Mouse (Mus musculus): ENCODE measurements around the gene Cd68. TPM values are rescaled to one million over a fixed set of nuclear protein-coding genes. Genes with fewer than 3 reads are reported as not detected.
"Not testable (repeated sequence)": the region's sequence is repeated elsewhere in the genome, so short reads cannot be mapped to it uniquely, and the experiment has no call there.

Gene Cd68
- polyA plus RNA-seq, 1 experiment from 2014 or later: 5.5 TPM

DNA sequence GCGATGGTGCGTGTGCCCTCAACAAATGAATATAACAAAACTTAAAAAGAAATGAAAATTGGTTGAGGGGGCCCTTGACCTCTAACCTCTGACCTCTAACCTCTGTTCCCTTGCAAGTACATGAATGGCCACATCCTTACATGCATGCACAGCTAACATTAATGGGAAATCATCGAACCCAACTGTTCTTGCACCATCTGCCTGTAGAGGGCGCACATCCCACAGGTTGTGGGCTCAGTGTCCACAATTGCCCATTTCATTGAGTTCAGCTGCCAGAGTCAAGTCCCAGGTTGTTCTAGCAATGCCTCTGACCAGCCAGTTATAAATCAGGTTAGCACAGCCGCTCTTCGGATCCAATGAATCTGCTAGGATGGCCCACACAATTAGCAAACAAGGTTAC lies 37.7 kb downstream of the Cd68 start:
- WGBS: 35% methylated on average over 6 of the region's 6 CpGs

DNA sequence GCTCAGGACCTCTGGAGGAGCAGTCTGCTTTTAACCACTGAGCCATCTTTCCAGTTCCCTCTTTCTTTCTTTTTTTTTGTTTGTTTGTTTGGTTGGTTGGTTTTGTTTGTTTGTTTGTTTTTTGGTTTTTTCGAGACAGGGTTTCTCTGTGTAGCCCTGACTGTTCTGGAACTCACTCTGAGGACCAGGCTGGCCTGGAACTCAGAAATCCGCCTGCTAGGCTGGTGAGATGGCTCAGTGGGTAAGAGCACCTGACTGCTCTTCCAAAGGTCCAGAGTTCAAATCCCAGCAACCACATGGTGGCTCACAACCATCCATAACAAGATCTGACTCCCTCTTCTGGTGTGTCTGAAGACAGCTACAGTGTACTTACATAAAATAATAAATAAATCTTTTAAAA lies 41.6 kb downstream of the Cd68 start:
- not testable (repeated sequence) for DNase-seq (ENCODE audit: extremely low spot score, low spot score); H3K36me3 ChIP-seq (replicated peaks); H3K27me3 ChIP-seq (ENCODE audit: poor library complexity, severe bottlenecking); H3K9me3 ChIP-seq; H3K27ac ChIP-seq; H3K4me3 ChIP-seq
- 87% methylated on average over 2 of the region's 2 CpGs for WGBS
- H3K4me1 ChIP-seq: peaks cover 23% of the 10 kb centered on the region

More for the DNA sequence above, 37.7 kb downstream of the Cd68 start:
- peak; percentile 79 for DNase-seq (ENCODE audit: extremely low spot score, low spot score)
- Histone ChIP-seq H3K9me3 (no peaks in the 10 kb centered on the region), H3K4me3 (no peak overlapping the region), H3K27ac (no peak overlapping the region), H3K4me1 (peaks cover 10% of the 10 kb centered on the region), H3K36me3 (replicated peaks) (0 out of 2 replicates have a peak, but pooled peaks cover under 1% of the 10 kb centered on the region), H3K27me3 (ENCODE audit: poor library complexity, severe bottlenecking) (no peaks in the 10 kb centered on the region)

DNA sequence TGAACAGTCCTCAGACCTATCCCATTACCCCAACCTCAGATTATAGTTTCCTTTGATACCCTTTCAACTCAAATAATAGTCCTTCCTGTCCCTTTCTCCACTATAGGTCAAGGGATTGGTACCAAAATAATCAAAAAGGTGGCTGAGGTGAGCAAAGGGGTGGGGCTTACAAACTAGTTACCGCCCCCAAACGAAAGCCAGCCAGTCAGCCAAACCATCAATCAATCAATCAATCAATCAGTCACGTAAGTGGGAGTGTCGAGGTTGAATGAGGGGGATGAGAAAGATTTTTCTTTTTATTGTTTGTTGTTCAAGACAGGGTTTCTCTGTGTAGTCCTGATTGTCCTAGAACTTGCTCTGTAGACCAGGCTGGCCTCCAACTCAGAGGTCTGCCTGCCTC lies 42.9 kb downstream of the Cd68 start:
- no peak for DNase-seq (ENCODE audit: extremely low spot score, low spot score)
- Histone ChIP-seq H3K4me3 (peak overlapping the region; percentile 59), H3K27me3 (ENCODE audit: poor library complexity, severe bottlenecking) (0 out of 2 replicates have a peak, but pooled peaks cover 1% of the 10 kb centered on the region), H3K36me3 (replicated peaks) (0 out of 2 replicates have a peak, but pooled peaks cover 2% of the 10 kb centered on the region), H3K27ac (peak overlapping the region; percentile 93; the same call in 1 of the 2 replicates), H3K9me3 (no peaks in the 10 kb centered on the region), H3K4me1 (peaks cover 27% of the 10 kb centered on the region)
- WGBS: 75% methylated on average over 4 of the region's 4 CpGs

DNA sequence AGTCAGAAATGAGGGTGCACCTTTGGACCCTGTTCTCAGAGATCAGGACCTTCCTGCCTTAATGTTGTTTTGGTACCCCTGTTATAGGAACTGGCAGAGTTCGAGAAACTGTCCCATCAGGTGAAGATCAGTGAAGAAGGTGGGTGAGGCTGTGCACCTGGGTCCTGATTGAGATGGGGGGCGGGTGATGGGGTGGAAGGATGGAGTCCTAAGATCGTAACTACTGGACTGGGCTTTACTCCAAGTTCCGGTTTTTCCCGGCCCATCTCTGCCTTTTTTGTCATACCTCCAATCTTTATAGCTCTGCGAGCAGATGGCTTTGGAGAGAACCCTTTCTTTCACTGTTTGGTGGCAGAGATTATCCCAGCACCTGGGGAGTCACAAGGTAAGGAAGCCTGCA lies 43.5 kb downstream of the Cd68 start:
- H3K27me3 ChIP-seq (ENCODE audit: poor library complexity, severe bottlenecking): peaks cover 7% of the 10 kb centered on the region; the same call in 1 of the 2 replicates
- H3K36me3 ChIP-seq (replicated peaks): 0 out of 2 replicates have a peak, but pooled peaks cover 2% of the 10 kb centered on the region
- no peak for DNase-seq (ENCODE audit: extremely low spot score, low spot score)
- peaks cover 33% of the 10 kb centered on the region for H3K4me1 ChIP-seq
- H3K27ac ChIP-seq: peak overlapping the region; percentile 93
- WGBS: 59% methylated on average over 6 of the region's 6 CpGs
- peak overlapping the region; percentile 59 for H3K4me3 ChIP-seq
- H3K9me3 ChIP-seq: no peaks in the 10 kb centered on the region

DNA sequence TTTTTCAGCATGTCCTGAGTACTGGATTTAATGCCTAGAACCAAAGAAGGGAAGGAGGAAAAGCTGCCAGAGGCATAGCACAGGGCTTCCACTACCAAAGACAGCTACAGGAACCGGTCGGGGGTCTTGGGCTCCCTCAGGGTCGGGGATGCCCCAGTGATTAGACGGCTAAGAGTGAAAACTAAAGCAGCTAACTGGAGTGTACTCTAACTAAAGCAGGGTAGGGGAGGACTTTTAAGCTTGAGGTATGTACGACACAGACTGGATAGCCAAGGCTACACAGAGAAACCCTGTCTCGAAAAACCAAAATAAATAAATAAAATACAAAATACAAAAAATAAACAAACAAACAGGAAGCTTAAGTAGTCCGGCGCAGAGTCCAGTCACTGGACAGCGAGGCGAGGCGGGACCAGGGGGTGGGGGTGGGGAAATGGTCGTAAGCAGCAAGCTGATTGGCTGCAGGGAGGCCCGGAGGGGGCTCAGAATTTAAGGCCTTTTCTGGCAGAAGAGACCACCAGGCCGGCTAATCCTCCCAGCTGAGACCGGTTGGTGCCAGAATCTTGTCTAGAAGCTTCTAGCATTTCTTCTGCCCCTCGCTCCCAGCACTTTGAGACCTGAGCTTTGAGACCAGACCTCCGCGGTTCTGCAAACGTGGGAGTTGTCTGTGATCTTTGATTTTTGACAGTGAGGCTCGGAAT lies 44.2 kb downstream of the Cd68 start, which contains the start of gene Sat2:
Sat2 (plus strand) TSS at position 454 of the 698 bp plus-strand sequence.
- H3K27me3 ChIP-seq (ENCODE audit: poor library complexity, severe bottlenecking): peaks cover 14% of the 10 kb centered on the region
- peak within 1 kb of the TSS; percentile 59 for H3K4me3 ChIP-seq
- H3K9me3 ChIP-seq: no peaks in the 10 kb centered on the region
- H3K4me1 ChIP-seq: peaks cover 34% of the 10 kb centered on the region
- H3K27ac ChIP-seq: peak within 1 kb of the TSS; percentile 93
- H3K36me3 ChIP-seq (replicated peaks): 0 out of 2 replicates have a peak, but pooled peaks cover 2% of the 10 kb centered on the region
- peak; percentile 86 for DNase-seq (ENCODE audit: extremely low spot score, low spot score)
- under 1% methylated on average over 20 of the region's 20 CpGs for WGBS

DNA sequence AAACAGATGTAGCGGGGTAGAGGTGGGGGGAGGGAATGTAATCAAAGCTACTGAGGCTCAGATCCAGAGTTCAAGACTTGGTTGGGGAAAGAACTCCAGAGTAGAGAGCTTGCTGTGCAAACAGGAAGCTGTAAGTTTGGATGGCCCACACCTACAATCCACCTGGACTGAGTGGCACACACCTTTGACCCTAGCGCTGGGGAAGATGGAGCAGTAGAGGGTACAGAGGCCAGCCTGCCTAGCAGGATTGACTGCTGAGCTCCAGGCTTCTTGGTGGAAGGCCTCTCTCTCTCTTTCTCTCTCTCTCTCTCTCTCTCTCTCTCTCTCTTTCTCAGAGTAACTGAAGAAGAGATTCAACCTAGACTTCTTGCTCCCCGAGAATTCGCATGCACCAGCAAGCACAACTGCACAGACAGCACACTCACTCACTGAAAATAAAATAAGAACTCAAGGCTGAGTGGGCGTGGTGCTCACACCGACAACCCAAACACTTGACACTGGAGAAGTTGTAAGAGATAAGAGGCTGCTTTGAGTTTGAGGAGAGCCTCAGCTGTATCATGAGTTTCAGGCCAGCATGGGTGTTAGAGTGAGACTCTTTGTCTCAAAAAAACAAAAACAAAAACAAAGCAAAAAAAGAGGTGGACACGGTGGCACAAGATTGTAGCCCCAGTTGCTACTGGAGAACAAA lies 45.4 kb downstream of the Cd68 start:
- no peaks in the 10 kb centered on the region for H3K9me3 ChIP-seq
- 85% methylated on average over 7 of the region's 7 CpGs for WGBS
- H3K27me3 ChIP-seq (ENCODE audit: poor library complexity, severe bottlenecking): peaks cover 25% of the 10 kb centered on the region
- H3K36me3 ChIP-seq (replicated peaks): 0 out of 2 replicates have a peak, but pooled peaks cover 2% of the 10 kb centered on the region
- H3K4me3 ChIP-seq: no peak overlapping the region
- no peak for DNase-seq (ENCODE audit: extremely low spot score, low spot score)
- peaks cover 37% of the 10 kb centered on the region for H3K4me1 ChIP-seq
- H3K27ac ChIP-seq: no peak overlapping the region

DNA sequence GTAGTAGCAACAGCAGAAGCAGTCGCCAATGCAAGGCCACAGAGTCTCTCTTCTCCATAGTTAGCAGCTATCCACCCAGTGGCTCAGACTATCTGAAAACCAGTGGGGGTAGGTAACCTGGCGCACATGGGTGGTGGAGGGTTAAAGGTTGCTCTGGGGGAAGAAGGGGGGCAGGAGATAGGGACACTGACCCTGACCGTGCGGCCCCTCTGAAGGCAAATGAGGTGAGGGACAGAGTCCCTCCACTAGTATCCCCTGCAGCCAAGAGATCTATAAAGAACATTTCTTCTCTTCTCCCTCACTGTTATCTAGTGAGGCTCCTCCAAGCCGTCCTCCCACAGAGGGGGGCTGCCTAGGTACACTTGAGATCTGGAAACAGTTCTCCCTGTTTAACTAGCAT lies 48.1 kb downstream of the Cd68 start, which contains the start of gene Shbg:
Shbg (minus strand) TSS at position 101 of the 400 bp plus-strand sequence.
- DNase-seq (ENCODE audit: extremely low spot score, low spot score): no peak
- Histone ChIP-seq H3K27me3 (ENCODE audit: poor library complexity, severe bottlenecking) (peaks cover 34% of the 10 kb centered on the region), H3K4me3 (no peak within 1 kb of the TSS), H3K4me1 (peaks cover 40% of the 10 kb centered on the region), H3K27ac (no peak within 1 kb of the TSS), H3K36me3 (replicated peaks) (no peaks in the 10 kb centered on the region), H3K9me3 (no peaks in the 10 kb centered on the region)
- 77% methylated on average over 5 of the region's 5 CpGs for WGBS

DNA sequence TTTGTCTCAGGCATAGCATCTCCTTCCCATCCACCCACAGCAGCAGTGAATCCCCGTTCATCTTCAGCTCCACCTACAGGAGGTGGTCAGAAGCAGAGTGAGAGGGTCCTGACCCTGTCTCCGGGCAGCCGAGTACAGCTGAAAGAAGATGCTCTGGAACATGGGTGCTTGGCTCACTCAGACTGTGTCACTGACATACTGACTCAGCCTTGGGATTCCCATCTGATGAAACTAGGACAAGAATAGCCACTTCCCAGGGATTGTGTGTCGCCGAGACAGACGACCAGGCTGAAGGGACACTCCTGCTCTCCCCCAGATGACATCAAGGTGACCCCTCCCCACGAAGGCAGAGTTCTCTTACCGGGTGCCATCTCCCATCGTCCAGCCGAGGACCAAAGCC lies 49.2 kb downstream of the Cd68 start:
- WGBS: 60% methylated on average over 10 of the region's 10 CpGs
- peaks cover 30% of the 10 kb centered on the region for H3K4me1 ChIP-seq
- no peak overlapping the region for H3K4me3 ChIP-seq
- no peak for DNase-seq (ENCODE audit: extremely low spot score, low spot score)
- no peak overlapping the region for H3K27ac ChIP-seq
- no peaks in the 10 kb centered on the region for H3K9me3 ChIP-seq
- H3K36me3 ChIP-seq (replicated peaks): no peaks in the 10 kb centered on the region
- peaks cover 34% of the 10 kb centered on the region for H3K27me3 ChIP-seq (ENCODE audit: poor library complexity, severe bottlenecking)

DNA sequence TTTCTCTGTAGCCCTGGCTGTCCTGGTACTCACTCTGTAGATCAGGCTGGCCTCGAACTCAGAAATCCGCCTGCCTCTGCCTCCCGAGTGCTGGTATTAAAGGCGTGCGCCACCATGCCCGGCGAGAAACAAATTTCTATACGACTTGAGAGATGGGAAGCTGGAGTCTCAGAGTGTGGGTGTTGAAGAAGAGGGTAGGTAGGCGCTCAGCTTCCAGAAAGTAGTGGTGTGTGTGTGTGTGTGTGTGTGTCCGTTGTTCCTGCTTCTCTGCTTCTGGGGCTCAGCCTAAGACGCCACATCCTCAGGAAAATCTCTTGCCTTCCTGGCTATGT lies 51.7 kb downstream of the Cd68 start:
- H3K9me3 ChIP-seq; DNase-seq (ENCODE audit: extremely low spot score, low spot score); H3K36me3 ChIP-seq (replicated peaks): not testable (repeated sequence)
- Histone ChIP-seq H3K4me1 (peaks cover 22% of the 10 kb centered on the region), H3K4me3 (peak overlapping the region; percentile 32; the same call in 1 of the 2 replicates), H3K27me3 (ENCODE audit: poor library complexity, severe bottlenecking) (peaks cover 34% of the 10 kb centered on the region), H3K27ac (0 out of 2 replicates have a peak overlapping the region, but pooled peaks have one; percentile 22)
- 56% methylated on average over 11 of the region's 11 CpGs for WGBS

MicroRNAs encoded within 50 kb of the gene (microRNA counts, 519-probe panel; counts per million panel counts)
- 341 counts per million, percentile 65 among the panel's probes with 10 or more counts for microRNA mmu-miR-1934
- 1,861 counts per million, percentile 67 among the panel's probes with 10 or more counts for microRNA mmu-miR-467f

Small RNA genes within 50 kb of the gene (microRNA-seq; reads per million reads assigned to microRNA genes)
- gene Mir1934 (4.5 reads per million, percentile 11 among the genes with 10 or more reads in this experiment), gene Mir467f (not detected)

Other genes starting within 250 kb of the Cd68 start
- 1.5 TPM in 2 replicates for gene Dnah2, start 117.0 kb downstream of the Cd68 start, polyA plus RNA-seq (2016; fragmentation: Nextera tagmentation; extraction: Ambion mirVana)
- 27.9 and 28.7 TPM in 2 replicates for gene Efnb3, start 105.9 kb downstream of the Cd68 start, polyA plus RNA-seq (2016; fragmentation: Nextera tagmentation; extraction: Ambion mirVana)
- 46.4 and 51.1 TPM in 2 replicates for gene Wrap53, start 85.9 kb downstream of the Cd68 start, polyA plus RNA-seq (2016; fragmentation: Nextera tagmentation; extraction: Ambion mirVana)
- 192 and 194 TPM in 2 replicates for gene Trp53, start 85.8 kb downstream of the Cd68 start, polyA plus RNA-seq (2016; fragmentation: Nextera tagmentation; extraction: Ambion mirVana)
- gene Atp1b2, start 60.2 kb downstream of the Cd68 start, polyA plus RNA-seq (2016; fragmentation: Nextera tagmentation; extraction: Ambion mirVana): 4.3 and 4.6 TPM in 2 replicates
- not detected in 2 replicates for gene Shbg, start 48.2 kb downstream of the Cd68 start, polyA plus RNA-seq (2016; fragmentation: Nextera tagmentation; extraction: Ambion mirVana)
- gene Sat2, start 44.1 kb downstream of the Cd68 start, polyA plus RNA-seq (2016; fragmentation: Nextera tagmentation; extraction: Ambion mirVana): 13.7 and 15.4 TPM in 2 replicates
- 32.5 and 34.6 TPM in 2 replicates for gene Fxr2, start 33.2 kb downstream of the Cd68 start, polyA plus RNA-seq (2016; fragmentation: Nextera tagmentation; extraction: Ambion mirVana)
- not detected in 2 replicates for gene Sox15, start 10.8 kb downstream of the Cd68 start, polyA plus RNA-seq (2016; fragmentation: Nextera tagmentation; extraction: Ambion mirVana)
- 81.8 and 82.9 TPM in 2 replicates for gene Mpdu1, start 3.5 kb downstream of the Cd68 start, polyA plus RNA-seq (2016; fragmentation: Nextera tagmentation; extraction: Ambion mirVana)
- gene Eif4a1, start 6.3 kb upstream of the Cd68 start, polyA plus RNA-seq (2016; fragmentation: Nextera tagmentation; extraction: Ambion mirVana): 725 and 747 TPM in 2 replicates
- 127 and 128 TPM in 2 replicates for gene Senp3, start 15.9 kb upstream of the Cd68 start, polyA plus RNA-seq (2016; fragmentation: Nextera tagmentation; extraction: Ambion mirVana)
- gene Tnfsf13, start 19.6 kb upstream of the Cd68 start, polyA plus RNA-seq (2016; fragmentation: Nextera tagmentation; extraction: Ambion mirVana): 0.20 TPM in 1 of 2 replicates, not detected in the other
- 1.1 and 1.6 TPM in 2 replicates for gene Tnfsf12, start 29.7 kb upstream of the Cd68 start, polyA plus RNA-seq (2016; fragmentation: Nextera tagmentation; extraction: Ambion mirVana)
- gene Tnfsfm13, start 29.9 kb upstream of the Cd68 start, polyA plus RNA-seq (2016; fragmentation: Nextera tagmentation; extraction: Ambion mirVana): 0.44 and 0.55 TPM in 2 replicates
- 32.9 and 34.5 TPM in 2 replicates for gene Polr2a, start 92.5 kb upstream of the Cd68 start, polyA plus RNA-seq (2016; fragmentation: Nextera tagmentation; extraction: Ambion mirVana)
- 0.14 TPM in 1 of 2 replicates, not detected in the other for gene Slc35g3, start 95.8 kb upstream of the Cd68 start, polyA plus RNA-seq (2016; fragmentation: Nextera tagmentation; extraction: Ambion mirVana)
- 0.46 and 0.77 TPM in 2 replicates for gene Zbtb4, start 99.8 kb upstream of the Cd68 start, polyA plus RNA-seq (2016; fragmentation: Nextera tagmentation; extraction: Ambion mirVana)
- 1.0 and 1.5 TPM in 2 replicates for gene Chrnb1, start 129.8 kb upstream of the Cd68 start, polyA plus RNA-seq (2016; fragmentation: Nextera tagmentation; extraction: Ambion mirVana)
- gene Fgf11, start 135.7 kb upstream of the Cd68 start, polyA plus RNA-seq (2016; fragmentation: Nextera tagmentation; extraction: Ambion mirVana): 0.73 TPM in 2 replicates
- 0.71 and 0.95 TPM in 2 replicates for gene Tmem102, start 139.5 kb upstream of the Cd68 start, polyA plus RNA-seq (2016; fragmentation: Nextera tagmentation; extraction: Ambion mirVana)
- gene Gm39566, start 149.1 kb upstream of the Cd68 start, polyA plus RNA-seq (2016; fragmentation: Nextera tagmentation; extraction: Ambion mirVana): not detected in 2 replicates
- gene Spem2, start 152.3 kb upstream of the Cd68 start, polyA plus RNA-seq (2016; fragmentation: Nextera tagmentation; extraction: Ambion mirVana): not detected in 2 replicates
- 0.19 TPM in 1 of 2 replicates, not detected in the other for gene Spem1, start 156.0 kb upstream of the Cd68 start, polyA plus RNA-seq (2016; fragmentation: Nextera tagmentation; extraction: Ambion mirVana)
- 4.7 and 5.2 TPM in 2 replicates for gene Nlgn2, start 171.6 kb upstream of the Cd68 start, polyA plus RNA-seq (2016; fragmentation: Nextera tagmentation; extraction: Ambion mirVana)
- 259 and 290 TPM in 2 replicates for gene Tmem256, start 172.4 kb upstream of the Cd68 start, polyA plus RNA-seq (2016; fragmentation: Nextera tagmentation; extraction: Ambion mirVana)
- 67.5 and 67.6 TPM in 2 replicates for gene Plscr3, start 180.2 kb upstream of the Cd68 start, polyA plus RNA-seq (2016; fragmentation: Nextera tagmentation; extraction: Ambion mirVana)
- gene Tnk1, start 192.6 kb upstream of the Cd68 start, polyA plus RNA-seq (2016; fragmentation: Nextera tagmentation; extraction: Ambion mirVana): 0.79 and 1.9 TPM in 2 replicates
- gene Tmem95, start 211.9 kb upstream of the Cd68 start, polyA plus RNA-seq (2016; fragmentation: Nextera tagmentation; extraction: Ambion mirVana): not detected in 2 replicates
- gene Kctd11, start 215.3 kb upstream of the Cd68 start, polyA plus RNA-seq (2016; fragmentation: Nextera tagmentation; extraction: Ambion mirVana): 4.8 and 6.7 TPM in 2 replicates
- gene Acap1, start 229.4 kb upstream of the Cd68 start, polyA plus RNA-seq (2016; fragmentation: Nextera tagmentation; extraction: Ambion mirVana): 0.84 and 1.3 TPM in 2 replicates
- 11.9 and 12.2 TPM in 2 replicates for gene 2810408A11Rik, start 234.8 kb upstream of the Cd68 start, polyA plus RNA-seq (2016; fragmentation: Nextera tagmentation; extraction: Ambion mirVana)
- gene Neurl4, start 234.9 kb upstream of the Cd68 start, polyA plus RNA-seq (2016; fragmentation: Nextera tagmentation; extraction: Ambion mirVana): 14.3 and 14.8 TPM in 2 replicates
- gene Gps2, start 247.7 kb upstream of the Cd68 start, polyA plus RNA-seq (2016; fragmentation: Nextera tagmentation; extraction: Ambion mirVana): 92.4 and 97.3 TPM in 2 replicates